In genomic region chr17:35921710-35922109, GRCm38 (mm10) we compare ENCODE assay signal across 13 mouse cellular contexts. TPM values are rescaled to one million over a fixed set of nuclear protein-coding genes. Genes with fewer than 3 reads are reported as not detected.
DNase-seq lines count a peak whose midpoint lies in the region; ATAC-seq and TF ChIP-seq lines count a peak whose summit lies in the region.
"Had no signal": no experiment of that assay in that cellular context is flagged by ENCODE, and none has a peak within 500 bp of the region (broad histone marks: within the 10 kb centered on the region; RNA-seq: fewer than 3 reads in every experiment).

No protein-coding gene starts in this region.

- peaks cover 36% of the 10 kb centered on the region for H3K36me3 ChIP-seq in hindbrain, embryonic 13.5 days
- peaks cover 23% of the 10 kb centered on the region for H3K36me3 ChIP-seq in hindbrain, embryonic 16.5 days (ENCODE audit: control insufficient read depth, insufficient read depth, low read length)
- peaks cover 75% of the 10 kb centered on the region for H3K36me3 ChIP-seq in liver, embryonic 13.5 days
- H3K36me3 ChIP-seq in liver, embryonic 15.5 days (replicated peaks): peaks cover 70% of the 10 kb centered on the region
- peaks cover 28% of the 10 kb centered on the region for H3K36me3 ChIP-seq in midbrain, postnatal 0 days (ENCODE audit: insufficient read depth, low read length)
- H3K36me3 ChIP-seq in thymus, adult 2 months (ENCODE audit: control insufficient read depth, insufficient read depth, low read length): peaks cover 48% of the 10 kb centered on the region

- TF ChIP-seq CTCF in midbrain, postnatal 0 days (IDR thresholded peaks at IDR 0.05): no peak
- no peak for TF ChIP-seq CTCF in thymus, adult 2 months (IDR thresholded peaks at IDR 0.05; ENCODE audit: borderline replicate concordance, control insufficient read depth, extremely low read depth, insufficient read depth, low read length, poor library complexity)

- ATAC-seq in hindbrain, embryonic 13.5 days (ENCODE audit: low FRiP score): no peak
- no peak for ATAC-seq in hindbrain, embryonic 16.5 days
- no peak for ATAC-seq in liver, embryonic 13.5 days (ENCODE audit: low read depth)
- no peak for ATAC-seq in liver, embryonic 15.5 days (ENCODE audit: insufficient read depth)
- ATAC-seq in midbrain, postnatal 0 days (ENCODE audit: low FRiP score): no peak
- no peak for ATAC-seq in erythroid progenitor cell, adult 5-6 weeks (replicated peaks; ENCODE audit: low FRiP score, poor library complexity, severe bottlenecking)

- H3K4me1 ChIP-seq in hindbrain, embryonic 13.5 days (replicated peaks): peaks cover 38% of the 10 kb centered on the region
- H3K4me1 ChIP-seq in hindbrain, embryonic 16.5 days (ENCODE audit: control insufficient read depth, insufficient read depth, low read depth, low read length): peaks cover 25% of the 10 kb centered on the region
- peaks cover 75% of the 10 kb centered on the region for H3K4me1 ChIP-seq in liver, embryonic 13.5 days (replicated peaks)
- H3K4me1 ChIP-seq in liver, embryonic 15.5 days (replicated peaks): peaks cover 77% of the 10 kb centered on the region
- H3K4me1 ChIP-seq in midbrain, postnatal 0 days (ENCODE audit: insufficient read depth, low read length): peaks cover 11% of the 10 kb centered on the region; the same call in 1 of the 2 replicates
- peaks cover 6% of the 10 kb centered on the region for H3K4me1 ChIP-seq in thymus, adult 2 months (replicated peaks; ENCODE audit: control insufficient read depth, insufficient read depth, low read length)

- no peaks in the 10 kb centered on the region for H3K27me3 ChIP-seq in hindbrain, embryonic 13.5 days
- H3K27me3 ChIP-seq in hindbrain, embryonic 16.5 days (replicated peaks; ENCODE audit: control insufficient read depth, insufficient read depth, low read length): no peaks in the 10 kb centered on the region
- H3K27me3 ChIP-seq in liver, embryonic 13.5 days: no peaks in the 10 kb centered on the region
- no peaks in the 10 kb centered on the region for H3K27me3 ChIP-seq in liver, embryonic 15.5 days
- H3K27me3 ChIP-seq in midbrain, postnatal 0 days (ENCODE audit: insufficient read depth, low read length): no peaks in the 10 kb centered on the region
- no peaks in the 10 kb centered on the region for H3K27me3 ChIP-seq in thymus, adult 2 months (ENCODE audit: control insufficient read depth, insufficient read depth, low read length)
- H3K27me3 ChIP-seq: embryonic facial prominence, embryonic 13.5 days; heart, embryonic 12.5 days had no signal

- no peaks in the 10 kb centered on the region for H3K9me3 ChIP-seq in hindbrain, embryonic 13.5 days
- H3K9me3 ChIP-seq in hindbrain, embryonic 16.5 days (ENCODE audit: control insufficient read depth, low read length): no peaks in the 10 kb centered on the region
- no peaks in the 10 kb centered on the region for H3K9me3 ChIP-seq in liver, embryonic 13.5 days (replicated peaks)
- no peaks in the 10 kb centered on the region for H3K9me3 ChIP-seq in liver, embryonic 15.5 days (replicated peaks)
- H3K9me3 ChIP-seq in midbrain, postnatal 0 days (ENCODE audit: low read length): no peaks in the 10 kb centered on the region
- H3K9me3 ChIP-seq: embryonic facial prominence, embryonic 13.5 days; heart, embryonic 12.5 days had no signal

- peak overlapping the region; percentile 13; the same call in 1 of the 2 replicates for H3K9ac ChIP-seq in hindbrain, embryonic 13.5 days
- no peak overlapping the region for H3K9ac ChIP-seq in hindbrain, embryonic 16.5 days (ENCODE audit: low read depth, low read length)
- H3K9ac ChIP-seq in liver, embryonic 13.5 days: 0 out of 2 replicates have a peak overlapping the region, but pooled peaks have one; percentile 12
- H3K9ac ChIP-seq in liver, embryonic 15.5 days: no peak overlapping the region
- 0 out of 2 replicates have a peak overlapping the region, but pooled peaks have one; percentile 36 for H3K9ac ChIP-seq in midbrain, postnatal 0 days (replicated peaks; ENCODE audit: low read length, poor library complexity, severe bottlenecking)
- H3K9ac ChIP-seq: embryonic facial prominence, embryonic 13.5 days; heart, embryonic 12.5 days had no signal

- H3K4me2 ChIP-seq in hindbrain, embryonic 13.5 days: peak overlapping the region; percentile 83; the same call in 1 of the 2 replicates
- no peak overlapping the region for H3K4me2 ChIP-seq in hindbrain, embryonic 16.5 days (ENCODE audit: low read length)
- H3K4me2 ChIP-seq in liver, embryonic 13.5 days: no peak overlapping the region
- H3K4me2 ChIP-seq in liver, embryonic 15.5 days: no peak overlapping the region
- no peak overlapping the region for H3K4me2 ChIP-seq in midbrain, postnatal 0 days (ENCODE audit: low read depth, low read length, poor library complexity, severe bottlenecking)
- H3K4me2 ChIP-seq: embryonic facial prominence, embryonic 13.5 days; heart, embryonic 12.5 days had no signal

- no peak overlapping the region for H3K4me3 ChIP-seq in hindbrain, embryonic 13.5 days
- H3K4me3 ChIP-seq in hindbrain, embryonic 16.5 days (ENCODE audit: low read length): no peak overlapping the region
- H3K4me3 ChIP-seq in liver, embryonic 13.5 days (replicated peaks): no peak overlapping the region
- no peak overlapping the region for H3K4me3 ChIP-seq in liver, embryonic 15.5 days (replicated peaks)
- no peak overlapping the region for H3K4me3 ChIP-seq in midbrain, postnatal 0 days (ENCODE audit: low read depth, low read length)
- H3K4me3 ChIP-seq in thymus, adult 2 months (ENCODE audit: control insufficient read depth, insufficient read depth, low read length): no peak overlapping the region
- H3K4me3 ChIP-seq: embryonic facial prominence, embryonic 13.5 days; heart, embryonic 12.5 days had no signal

- H3K27ac ChIP-seq in hindbrain, embryonic 13.5 days: peak overlapping the region; percentile 62; the same call in 1 of the 2 replicates
- H3K27ac ChIP-seq in hindbrain, embryonic 16.5 days (ENCODE audit: low read depth, low read length): no peak overlapping the region; the same call in 1 of the 2 replicates
- H3K27ac ChIP-seq in liver, embryonic 13.5 days: peak overlapping the region; percentile 97; the same call in 1 of the 2 replicates
- H3K27ac ChIP-seq in liver, embryonic 15.5 days (replicated peaks): peak overlapping the region; percentile 52; the same call in 1 of the 2 replicates
- no peak overlapping the region for H3K27ac ChIP-seq in midbrain, postnatal 0 days (ENCODE audit: low read depth, low read length)
- no peak overlapping the region for H3K27ac ChIP-seq in thymus, adult 2 months (ENCODE audit: control insufficient read depth, insufficient read depth, low read length)

- 89% methylated on average over 4 of the region's 4 CpGs for WGBS in hindbrain, embryonic 13.5 days
- WGBS in hindbrain, embryonic 16.5 days: 81% methylated on average over 4 of the region's 4 CpGs
- WGBS in liver, embryonic 13.5 days (ENCODE audit: insufficient replicate concordance): 81% methylated on average over 4 of the region's 4 CpGs
- 85% methylated on average over 4 of the region's 4 CpGs for WGBS in liver, embryonic 15.5 days (ENCODE audit: insufficient replicate concordance)
- WGBS in midbrain, postnatal 0 days: 81% methylated on average over 4 of the region's 4 CpGs
- WGBS in thymus, adult 2 months: 95% methylated on average over 4 of the region's 4 CpGs

- no peak for TF ChIP-seq POLR2A in thymus, adult 2 months (IDR thresholded peaks at IDR 0.05; ENCODE audit: control insufficient read depth, extremely low read depth, insufficient read depth, low read length, poor library complexity)

- no peak for DNase-seq in liver, embryonic 13.5 days
- DNase-seq in liver: no peak
- DNase-seq in midbrain, postnatal 0 days (ENCODE audit: low spot score): no peak
- no peak for DNase-seq in thymus, adult 2 months
- DNase-seq: adrenal gland, adult 8-10 months; cerebellum, adult 11-12 months; gastrocnemius, postnatal 36 days had no signal

RNA-seq across cellular contexts. Expression of gene Ppp1r10, which starts 5.5 kb away (rescaled TPM):
- 46.0 and 47.2 TPM in 2 replicates for polyA plus RNA-seq in hindbrain, embryonic 13.5 days (2015; fragmentation: Nextera tagmentation; extraction: Ambion mirVana)
- 32.7 and 40.2 TPM in 2 replicates for polyA plus RNA-seq in hindbrain, embryonic 16.5 days (2015; fragmentation: Nextera tagmentation; extraction: Ambion mirVana)
- polyA plus RNA-seq in liver, embryonic 13.5 days (2015; fragmentation: Nextera tagmentation; extraction: Ambion mirVana): 19.4 and 27.5 TPM in 2 replicates
- polyA plus RNA-seq in liver, embryonic 15.5 days (2015; fragmentation: Nextera tagmentation; extraction: Ambion mirVana): 20.9 and 22.3 TPM in 2 replicates
- 39.3 and 52.8 TPM in 2 replicates for total RNA-seq in midbrain, postnatal 0 days (2014; rRNA removed)
- 23.0 and 24.8 TPM in 2 replicates for polyA plus RNA-seq in midbrain, postnatal 0 days (2015; fragmentation: Nextera tagmentation; extraction: Ambion mirVana)
- total RNA-seq in erythroid progenitor cell, adult 5-6 weeks (2015; ENCODE audit: low replicate concordance): 53.7 and 90.1 TPM in 2 replicates
- 67.5 and 87.5 TPM in 2 replicates for total RNA-seq in erythroid progenitor cell, adult 5-6 weeks (2017; ENCODE audit: low replicate concordance)
- polyA plus RNA-seq in thymus, adult 2 months (2012; rRNA removed): 63.0 and 65.6 TPM in 2 replicates

RNA-seq across cellular contexts. Expression of gene Mrps18b, which starts 5.5 kb away (rescaled TPM):
- polyA plus RNA-seq in hindbrain, embryonic 13.5 days (2015; fragmentation: Nextera tagmentation; extraction: Ambion mirVana): 46.8 and 54.7 TPM in 2 replicates
- polyA plus RNA-seq in hindbrain, embryonic 16.5 days (2015; fragmentation: Nextera tagmentation; extraction: Ambion mirVana): 59.6 and 67.4 TPM in 2 replicates
- 105 and 106 TPM in 2 replicates for polyA plus RNA-seq in liver, embryonic 13.5 days (2015; fragmentation: Nextera tagmentation; extraction: Ambion mirVana)
- 68.7 and 71.1 TPM in 2 replicates for polyA plus RNA-seq in liver, embryonic 15.5 days (2015; fragmentation: Nextera tagmentation; extraction: Ambion mirVana)
- 37.2 and 46.6 TPM in 2 replicates for total RNA-seq in midbrain, postnatal 0 days (2014; rRNA removed)
- 55.7 and 57.4 TPM in 2 replicates for polyA plus RNA-seq in midbrain, postnatal 0 days (2015; fragmentation: Nextera tagmentation; extraction: Ambion mirVana)
- total RNA-seq in erythroid progenitor cell, adult 5-6 weeks (2015; ENCODE audit: low replicate concordance): 16.9 and 18.0 TPM in 2 replicates
- 13.5 and 50.5 TPM in 2 replicates for total RNA-seq in erythroid progenitor cell, adult 5-6 weeks (2017; ENCODE audit: low replicate concordance)
- polyA plus RNA-seq in thymus, adult 2 months (2012; rRNA removed): 67.6 and 69.7 TPM in 2 replicates

RNA-seq across cellular contexts. Expression of gene Atat1, which starts 11.8 kb away (rescaled TPM):
- 434 and 438 TPM in 2 replicates for polyA plus RNA-seq in hindbrain, embryonic 13.5 days (2015; fragmentation: Nextera tagmentation; extraction: Ambion mirVana)
- 287 and 393 TPM in 2 replicates for polyA plus RNA-seq in hindbrain, embryonic 16.5 days (2015; fragmentation: Nextera tagmentation; extraction: Ambion mirVana)
- polyA plus RNA-seq in liver, embryonic 13.5 days (2015; fragmentation: Nextera tagmentation; extraction: Ambion mirVana): 9.3 and 9.9 TPM in 2 replicates
- polyA plus RNA-seq in liver, embryonic 15.5 days (2015; fragmentation: Nextera tagmentation; extraction: Ambion mirVana): 7.3 and 8.0 TPM in 2 replicates
- 199 and 216 TPM in 2 replicates for total RNA-seq in midbrain, postnatal 0 days (2014; rRNA removed)
- polyA plus RNA-seq in midbrain, postnatal 0 days (2015; fragmentation: Nextera tagmentation; extraction: Ambion mirVana): 326 and 332 TPM in 2 replicates
- 7.6 and 26.0 TPM in 2 replicates for total RNA-seq in erythroid progenitor cell, adult 5-6 weeks (2015; ENCODE audit: low replicate concordance)
- 3.0 and 4.0 TPM in 2 replicates for total RNA-seq in erythroid progenitor cell, adult 5-6 weeks (2017; ENCODE audit: low replicate concordance)
- polyA plus RNA-seq in thymus, adult 2 months (2012; rRNA removed): 63.9 and 64.9 TPM in 2 replicates

RNA-seq across cellular contexts. Expression of gene 2310061I04Rik, which starts 24.5 kb away (rescaled TPM):
- polyA plus RNA-seq in hindbrain, embryonic 13.5 days (2015; fragmentation: Nextera tagmentation; extraction: Ambion mirVana): 45.8 and 48.7 TPM in 2 replicates
- 67.4 and 77.4 TPM in 2 replicates for polyA plus RNA-seq in hindbrain, embryonic 16.5 days (2015; fragmentation: Nextera tagmentation; extraction: Ambion mirVana)
- 14.3 and 15.1 TPM in 2 replicates for polyA plus RNA-seq in liver, embryonic 13.5 days (2015; fragmentation: Nextera tagmentation; extraction: Ambion mirVana)
- 8.5 and 9.7 TPM in 2 replicates for polyA plus RNA-seq in liver, embryonic 15.5 days (2015; fragmentation: Nextera tagmentation; extraction: Ambion mirVana)
- total RNA-seq in midbrain, postnatal 0 days (2014; rRNA removed): 43.5 and 47.7 TPM in 2 replicates
- polyA plus RNA-seq in midbrain, postnatal 0 days (2015; fragmentation: Nextera tagmentation; extraction: Ambion mirVana): 88.3 and 89.3 TPM in 2 replicates
- total RNA-seq in erythroid progenitor cell, adult 5-6 weeks (2015; ENCODE audit: low replicate concordance): 37.7 and 68.5 TPM in 2 replicates
- total RNA-seq in erythroid progenitor cell, adult 5-6 weeks (2017; ENCODE audit: low replicate concordance): 2.9 and 3.7 TPM in 2 replicates
- polyA plus RNA-seq in thymus, adult 2 months (2012; rRNA removed): 73.4 and 86.8 TPM in 2 replicates

RNA-seq across cellular contexts. Expression of gene Dhx16, which starts 42.1 kb away (rescaled TPM):
- 28.6 and 35.3 TPM in 2 replicates for polyA plus RNA-seq in hindbrain, embryonic 13.5 days (2015; fragmentation: Nextera tagmentation; extraction: Ambion mirVana)
- 25.0 and 33.3 TPM in 2 replicates for polyA plus RNA-seq in hindbrain, embryonic 16.5 days (2015; fragmentation: Nextera tagmentation; extraction: Ambion mirVana)
- 35.2 and 40.3 TPM in 2 replicates for polyA plus RNA-seq in liver, embryonic 13.5 days (2015; fragmentation: Nextera tagmentation; extraction: Ambion mirVana)
- polyA plus RNA-seq in liver, embryonic 15.5 days (2015; fragmentation: Nextera tagmentation; extraction: Ambion mirVana): 31.1 and 37.0 TPM in 2 replicates
- 26.7 and 27.7 TPM in 2 replicates for total RNA-seq in midbrain, postnatal 0 days (2014; rRNA removed)
- polyA plus RNA-seq in midbrain, postnatal 0 days (2015; fragmentation: Nextera tagmentation; extraction: Ambion mirVana): 23.6 and 25.1 TPM in 2 replicates
- 139 and 201 TPM in 2 replicates for total RNA-seq in erythroid progenitor cell, adult 5-6 weeks (2015; ENCODE audit: low replicate concordance)
- total RNA-seq in erythroid progenitor cell, adult 5-6 weeks (2017; ENCODE audit: low replicate concordance): 73.1 and 118 TPM in 2 replicates
- 174 and 182 TPM in 2 replicates for polyA plus RNA-seq in thymus, adult 2 months (2012; rRNA removed)

Comparison
In these comparisons a context has a peak if more than half of its experiments do, and no peak if none do; other contexts are left out.
1. H3K27ac ChIP-seq: peak in hindbrain, embryonic 13.5 days (single experiment), liver, embryonic 13.5 days (single experiment) and liver, embryonic 15.5 days (single experiment); none in hindbrain, embryonic 16.5 days (single experiment), midbrain, postnatal 0 days (single experiment) and thymus, adult 2 months (single experiment).
2. H3K9ac ChIP-seq: peak in hindbrain, embryonic 13.5 days (single experiment), liver, embryonic 13.5 days (single experiment) and midbrain, postnatal 0 days (single experiment); none in hindbrain, embryonic 16.5 days (single experiment) and liver, embryonic 15.5 days (single experiment).